Mouse (Mus musculus) liver, postnatal 0 days (tissue): ENCODE data around the gene Prg4. TPM values are rescaled to one million over a fixed set of nuclear protein-coding genes. Genes with fewer than 3 reads are reported as not detected.
A peak's percentile ranks its signal among the peaks of the same experiment; 100 is the strongest.

ENCODE experiments used
- ATAC-seq: fragments of 200-750 bp; cut with Nextera tagmentation; 2 replicates; pipeline ENCODE4 v1.8.0; 2017; ENCODE audit warnings: mild to moderate bottlenecking, moderate library complexity
- DNase-seq: peaks from one replicate; pipeline ENCODE4 v3.0.0-alpha.2; 2016
- H3K27ac ChIP-seq: fragments of 300-500 bp; sonication (generic); 2 replicates; pipeline ENCODE4 v1.5.1; 2014; ENCODE audit warnings: antibody characterized with exemption, moderate library complexity, mild to moderate bottlenecking, low read depth
- H3K27me3 ChIP-seq: fragments of 300-500 bp; sonication (generic); 2 replicates; pipeline ENCODE4 v1.6.1; 2014; ENCODE audit warnings: low read length, control low read depth, mixed read lengths; ENCODE audit not compliant: insufficient read depth
- H3K36me3 ChIP-seq: fragments of 300-500 bp; sonication (generic); replicated peaks from 2 replicates; pipeline ENCODE4 v1.6.1; 2014; ENCODE audit warnings: mild to moderate bottlenecking, control low read depth, low read length, moderate library complexity, mixed read lengths; ENCODE audit not compliant: insufficient read depth
- H3K4me1 ChIP-seq: fragments of 300-500 bp; sonication (generic); 2 replicates; pipeline ENCODE4 v1.6.1; 2014; ENCODE audit warnings: antibody characterized with exemption, mild to moderate bottlenecking, control low read depth; ENCODE audit not compliant: insufficient read depth
- H3K4me2 ChIP-seq: fragments of 300-500 bp; sonication (generic); 2 replicates; pipeline ENCODE4 v1.6.1; 2014; ENCODE audit warnings: low read depth, mild to moderate bottlenecking, low read length, moderate library complexity, mixed read lengths
- H3K4me3 ChIP-seq: fragments of 300-500 bp; sonication (generic); 2 replicates; pipeline ENCODE4 v1.5.1; 2014; ENCODE audit warnings: low read depth, low read length
- H3K9ac ChIP-seq: fragments of 300-500 bp; sonication (generic); replicated peaks from 2 replicates; pipeline ENCODE4 v1.6.1; 2014; ENCODE audit warnings: mild to moderate bottlenecking, moderate library complexity
- H3K9me3 ChIP-seq: fragments of 300-500 bp; sonication (generic); 2 replicates; pipeline ENCODE4 v1.6.1; 2016; ENCODE audit warnings: mild to moderate bottlenecking, control low read depth, low read length, mixed read lengths
- CTCF ChIP-seq: sonication (generic); IDR thresholded peaks from 2 replicates; pipeline ENCODE4 v1.5.1; 2016; ENCODE audit warnings: antibody characterized with exemption, low read depth
- EP300 ChIP-seq: IDR thresholded peaks from 2 replicates; pipeline ENCODE4 v1.6.1; 2016; ENCODE audit warnings: antibody characterized with exemption, low read depth, mild to moderate bottlenecking
- WGBS: fragments of 180-500 bp; shearing (Covaris S2); extraction: QIAGEN DNeasy Blood & Tissue Kit; methylation state at CpG from one replicate; pipeline ENCODE4 v1.1.7; 2014; ENCODE audit not compliant: insufficient replicate concordance; 5-methylcytosine and 5-hydroxymethylcytosine counted together
- polyA plus RNA-seq: library from polyadenylated mRNA; unstranded; fragments of >200 nt; fragmentation: Nextera tagmentation; extraction: Ambion mirVana; gene quantifications from 2 replicates; pipeline ENCODE4 v1.2.1, GENCODE M21; 2015

The Prg4 gene
- polyA plus RNA-seq, 1 experiment from 2014 or later = 0.32 TPM

DNA sequence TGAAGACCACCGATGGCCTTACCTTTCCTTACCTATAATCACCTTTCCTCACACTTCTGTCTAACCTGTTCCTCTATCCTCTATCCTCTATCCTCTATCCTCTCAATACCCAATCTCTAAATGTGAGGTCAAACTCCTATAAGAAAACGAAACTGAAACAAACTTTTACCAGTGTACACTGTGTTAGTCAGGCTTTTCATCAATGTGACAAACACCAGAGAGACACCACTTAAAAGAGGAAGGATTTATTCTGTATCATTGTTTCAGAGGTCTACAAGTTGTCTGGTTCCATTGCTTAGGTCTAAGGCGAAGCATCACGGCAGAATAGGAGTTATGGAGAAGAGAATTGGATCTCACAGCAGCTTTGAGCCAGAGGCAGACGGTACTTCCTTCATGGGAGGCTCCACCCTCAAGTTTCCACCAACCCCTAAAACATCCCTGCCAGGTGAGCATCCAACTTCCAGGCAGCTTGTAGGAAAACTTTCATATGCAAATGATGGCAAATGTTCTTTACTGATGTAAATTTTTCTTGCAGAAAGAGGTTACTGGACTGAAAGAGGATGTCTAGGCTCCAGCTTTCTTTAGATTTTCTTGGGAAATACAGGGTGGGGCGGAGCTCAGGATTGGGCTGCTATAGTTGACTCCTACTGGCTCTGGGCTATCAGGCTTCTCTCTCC is 30.8 kb upstream of the Prg4 start:
- H3K27me3 ChIP-seq = no peaks in the 10 kb centered on the region
- peak overlapping the region; percentile 29 for H3K4me2 ChIP-seq
- no peak overlapping the region for H3K4me3 ChIP-seq
- ATAC-seq (0 out of 2 replicates have a peak, but pooled peaks have one; percentile 27), DNase-seq (no peak)
- H3K36me3 ChIP-seq = no peaks in the 10 kb centered on the region
- WGBS = 68% methylated on average over 6 of the region's 6 CpGs
- H3K9me3 ChIP-seq = no peaks in the 10 kb centered on the region
- TF ChIP-seq EP300 = no peak
- no peak for TF ChIP-seq CTCF
- no peak overlapping the region for H3K9ac ChIP-seq
- H3K4me1 ChIP-seq = no peaks in the 10 kb centered on the region
- no peak overlapping the region for H3K27ac ChIP-seq

DNA sequence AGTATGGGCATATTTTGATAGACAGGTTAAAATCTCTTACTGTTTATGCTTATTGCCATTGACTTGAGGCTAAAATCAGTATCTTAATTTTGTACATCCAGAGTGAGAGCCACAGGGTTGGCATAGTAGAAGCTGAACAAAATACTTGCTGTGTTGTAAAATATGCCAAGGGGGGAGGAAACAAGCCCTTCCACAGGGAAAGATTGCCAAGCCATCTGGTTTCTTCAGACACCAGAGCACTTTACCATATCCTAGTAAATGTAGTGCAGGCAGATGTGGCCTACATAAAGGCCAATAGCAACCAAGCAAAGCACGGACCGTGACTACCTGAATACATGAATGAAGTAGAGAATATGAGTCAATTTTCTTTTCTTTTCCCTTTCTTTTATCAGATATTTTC is 23.2 kb upstream of the Prg4 start:
- Histone ChIP-seq H3K9me3 (no peaks in the 10 kb centered on the region), H3K27me3 (no peaks in the 10 kb centered on the region), H3K4me1 (no peaks in the 10 kb centered on the region), H3K4me2 (no peak overlapping the region), H3K36me3 (no peaks in the 10 kb centered on the region), H3K9ac (no peak overlapping the region), H3K27ac (no peak overlapping the region), H3K4me3 (no peak overlapping the region)
- 73% methylated on average over 2 of the region's 2 CpGs for WGBS
- TF ChIP-seq EP300 = no peak
- no peak for TF ChIP-seq CTCF
- ATAC-seq (no peak), DNase-seq (no peak)

DNA sequence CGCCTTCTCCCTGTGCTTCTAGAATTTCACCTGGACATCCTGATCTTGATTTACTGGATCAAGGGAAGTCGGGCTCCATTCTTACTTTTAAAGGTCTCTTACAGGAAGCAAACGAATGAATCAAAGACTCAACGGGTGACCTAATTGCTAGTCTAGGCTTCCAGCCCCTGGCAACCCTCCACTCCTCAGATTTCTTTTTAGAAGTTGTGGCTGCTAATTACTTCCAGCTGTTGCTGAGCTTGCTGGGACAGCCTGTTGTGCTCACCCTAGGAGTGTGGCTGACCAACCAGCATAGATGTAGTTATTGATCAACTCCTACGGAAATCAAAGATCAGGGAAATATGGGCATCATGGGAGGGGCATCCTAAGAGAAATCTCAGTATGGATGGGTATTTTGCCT is 14.7 kb upstream of the Prg4 start:
- no peak overlapping the region for H3K4me2 ChIP-seq
- no peak for DNase-seq
- no peak overlapping the region for H3K4me3 ChIP-seq
- H3K9ac ChIP-seq = no peak overlapping the region
- no peak for TF ChIP-seq EP300
- TF ChIP-seq CTCF = no peak
- no peaks in the 10 kb centered on the region for H3K9me3 ChIP-seq
- no peaks in the 10 kb centered on the region for H3K27me3 ChIP-seq
- no peaks in the 10 kb centered on the region for H3K36me3 ChIP-seq
- ATAC-seq = no peak
- H3K4me1 ChIP-seq = no peaks in the 10 kb centered on the region
- 73% methylated on average over 5 of the region's 5 CpGs for WGBS
- no peak overlapping the region for H3K27ac ChIP-seq

DNA sequence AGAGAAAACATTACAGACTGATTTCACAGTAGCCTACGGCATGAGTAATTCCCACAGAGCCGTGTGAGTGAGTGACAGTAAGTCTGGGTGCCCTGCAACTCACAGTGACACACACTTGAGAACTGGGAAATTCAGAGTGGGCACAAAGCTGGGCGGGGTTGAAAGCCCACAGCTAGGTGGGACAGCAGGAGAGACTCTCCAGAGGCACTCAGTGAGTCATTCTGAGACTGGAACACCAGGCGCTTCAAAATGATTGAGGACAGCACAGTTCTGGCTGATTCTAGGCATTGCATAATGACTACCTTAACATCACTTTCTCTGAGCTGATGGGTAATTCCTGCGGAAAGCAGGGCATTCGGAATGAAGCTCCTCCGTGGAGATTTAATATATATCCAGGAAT is 6.6 kb upstream of the Prg4 start:
- 83% methylated on average over 7 of the region's 7 CpGs for WGBS

DNA sequence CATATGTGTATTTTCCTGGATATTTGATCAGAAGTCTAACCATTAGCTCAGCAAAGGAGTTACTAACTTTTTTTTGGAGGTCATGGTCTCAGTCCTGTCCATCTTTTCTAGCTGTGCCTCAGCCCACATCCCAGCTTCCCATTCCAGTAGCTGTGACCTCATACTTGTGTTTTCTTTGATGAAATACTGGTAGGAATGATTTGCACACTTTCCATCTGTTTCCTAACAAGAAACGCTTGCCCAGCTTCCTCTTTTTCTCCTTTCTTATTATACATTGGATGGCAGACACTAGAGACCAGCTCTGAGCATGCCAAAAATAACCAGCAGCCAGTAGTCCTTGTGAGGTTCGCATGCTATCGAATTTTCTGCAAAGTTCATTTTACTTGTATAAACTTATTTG is 4.0 kb upstream of the Prg4 start:
- no peak for TF ChIP-seq CTCF
- TF ChIP-seq EP300 = no peak
- H3K36me3 ChIP-seq = no peaks in the 10 kb centered on the region
- no peaks in the 10 kb centered on the region for H3K9me3 ChIP-seq
- no peak overlapping the region for H3K4me3 ChIP-seq
- no peaks in the 10 kb centered on the region for H3K4me1 ChIP-seq
- H3K27ac ChIP-seq = no peak overlapping the region
- DNase-seq (no peak), ATAC-seq (peak; percentile 17; the same call in 1 of the 2 replicates)
- 35% methylated on average over 3 of the region's 3 CpGs for WGBS
- H3K4me2 ChIP-seq = no peak overlapping the region
- no peak overlapping the region for H3K9ac ChIP-seq
- H3K27me3 ChIP-seq = no peaks in the 10 kb centered on the region

More for the DNA sequence above, 6.6 kb upstream of the Prg4 start:
- Histone ChIP-seq H3K27ac (no peak overlapping the region), H3K27me3 (no peaks in the 10 kb centered on the region), H3K4me2 (no peak overlapping the region), H3K9me3 (no peaks in the 10 kb centered on the region), H3K9ac (no peak overlapping the region), H3K36me3 (no peaks in the 10 kb centered on the region), H3K4me1 (no peaks in the 10 kb centered on the region), H3K4me3 (no peak overlapping the region)
- ATAC-seq (no peak), DNase-seq (no peak)
- no peak for TF ChIP-seq EP300
- no peak for TF ChIP-seq CTCF

DNA sequence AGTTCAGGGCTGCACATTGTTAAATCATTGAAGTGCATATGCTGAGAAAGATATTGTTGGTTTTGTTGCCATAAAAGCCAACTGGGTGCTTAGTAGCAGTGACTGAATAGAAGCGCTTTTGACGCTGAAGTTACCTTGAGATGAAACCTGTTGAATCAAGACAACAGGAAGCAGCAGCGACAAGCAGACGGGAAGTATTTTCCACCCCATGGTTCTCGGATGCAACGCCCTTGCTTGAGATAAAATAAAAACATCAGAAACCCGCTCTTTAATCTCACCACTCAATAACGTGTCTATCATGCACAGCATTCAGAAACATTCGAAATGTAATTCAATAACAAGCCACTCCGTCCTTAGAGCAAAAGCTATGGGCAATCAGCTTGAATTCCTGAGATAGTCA is 601 bp downstream of the Prg4 start:
- WGBS = 70% methylated on average over 10 of the region's 10 CpGs
- Histone ChIP-seq H3K4me1 (no peaks in the 10 kb centered on the region), H3K4me2 (no peak overlapping the region), H3K4me3 (no peak overlapping the region), H3K36me3 (no peaks in the 10 kb centered on the region), H3K27ac (no peak overlapping the region), H3K9ac (no peak overlapping the region), H3K9me3 (no peaks in the 10 kb centered on the region), H3K27me3 (no peaks in the 10 kb centered on the region)
- DNase-seq = no peak
- TF ChIP-seq CTCF (no peak), EP300 (no peak)
- ATAC-seq = no peak

DNA sequence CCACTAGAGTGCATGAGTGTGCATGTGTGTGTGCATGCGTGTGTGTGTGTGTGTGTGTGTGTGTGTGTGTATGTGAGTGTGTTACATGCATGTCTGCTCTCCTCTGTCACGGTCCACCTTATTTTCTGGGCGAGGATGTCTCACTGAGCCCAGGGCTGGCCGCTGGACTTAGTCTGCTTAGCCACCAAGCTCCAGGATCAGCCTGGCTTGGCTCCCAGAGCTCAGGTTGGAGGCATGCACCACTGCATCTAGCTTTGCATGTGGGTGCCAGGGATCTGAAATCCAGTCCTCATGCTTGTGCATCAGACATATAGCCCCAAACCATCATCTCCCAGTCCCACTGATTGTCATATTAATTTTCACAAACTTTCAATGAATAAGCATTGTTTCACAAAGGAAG is 2.3 kb downstream of the Prg4 start:
- TF ChIP-seq CTCF = no peak
- H3K4me2 ChIP-seq = no peak overlapping the region
- no peak overlapping the region for H3K9ac ChIP-seq
- H3K4me3 ChIP-seq = no peak overlapping the region
- H3K27ac ChIP-seq = no peak overlapping the region
- no peaks in the 10 kb centered on the region for H3K36me3 ChIP-seq
- WGBS = 79% methylated on average over 4 of the region's 4 CpGs
- H3K4me1 ChIP-seq = no peaks in the 10 kb centered on the region
- H3K27me3 ChIP-seq = no peaks in the 10 kb centered on the region
- no peaks in the 10 kb centered on the region for H3K9me3 ChIP-seq
- DNase-seq (no peak), ATAC-seq (no peak)
